ENCODE assay signal across 23 mouse cellular contexts in genomic region chr1:138500691-138501090, GRCm38 (mm10).
DNase-seq lines count a peak whose midpoint lies in the region; ATAC-seq lines count a peak whose summit lies in the region.
"Had no signal": no experiment of that assay in that cellular context is flagged by ENCODE, and none has a peak within 500 bp of the region (broad histone marks: within the 10 kb centered on the region; RNA-seq: fewer than 3 reads in every experiment).

No protein-coding gene starts in this region.

- H3K36me3 ChIP-seq in forebrain, embryonic 11.5 days (ENCODE audit: control insufficient read depth, insufficient read depth, low read length), result no peaks in the 10 kb centered on the region
- H3K36me3 ChIP-seq in forebrain, embryonic 16.5 days (ENCODE audit: control insufficient read depth, insufficient read depth), result no peaks in the 10 kb centered on the region
- no peaks in the 10 kb centered on the region for H3K36me3 ChIP-seq in hindbrain, embryonic 13.5 days
- no peaks in the 10 kb centered on the region for H3K36me3 ChIP-seq in midbrain, embryonic 13.5 days
- H3K36me3 ChIP-seq: limb, embryonic 13.5 days had no signal

- no peak for ATAC-seq in forebrain, embryonic 11.5 days (replicated peaks; ENCODE audit: low FRiP score)
- ATAC-seq in forebrain, embryonic 16.5 days, result no peak
- no peak for ATAC-seq in hindbrain, embryonic 13.5 days (ENCODE audit: low FRiP score)
- no peak for ATAC-seq in midbrain, embryonic 13.5 days
- no peak for ATAC-seq in monocyte, adult 5-6 weeks (replicated peaks; ENCODE audit: insufficient number of reproducible peaks, low FRiP score, low TSS enrichment, poor library complexity, severe bottlenecking)
- no peak for ATAC-seq in frontal cortex, adult (ENCODE audit: low TSS enrichment)
- ATAC-seq: CD4-positive, CD25-positive, alpha-beta regulatory T cell, adult 4 months; intestine, embryonic 16.5 days; Patski had no signal

- no peak for DNase-seq in forebrain, embryonic 11.5 days (ENCODE audit: low spot score)
- DNase-seq in urinary bladder, postnatal 14 days (ENCODE audit: low spot score), result no peak
- DNase-seq: adrenal gland, adult 8-10 months; cerebellum, adult 8-10 months; gastrocnemius, postnatal 10 days; heart, adult 2 months; heart, postnatal 4 days; layer of hippocampus, adult 9-11 months; liver, embryonic 13.5 days; lung, embryonic 14.5 days; right cerebral cortex, postnatal 14 days; thymus, postnatal 36 days had no signal

- H3K27ac ChIP-seq in forebrain, embryonic 11.5 days (ENCODE audit: low read depth, low read length), result peak overlapping the region; percentile 92
- no peak overlapping the region for H3K27ac ChIP-seq in forebrain, embryonic 16.5 days (ENCODE audit: low read length)
- 0 out of 2 replicates have a peak overlapping the region, but pooled peaks have one; percentile 14 for H3K27ac ChIP-seq in hindbrain, embryonic 13.5 days
- peak overlapping the region; percentile 97 for H3K27ac ChIP-seq in midbrain, embryonic 13.5 days
- H3K27ac ChIP-seq: heart, adult 2 months; heart, embryonic 15.5 days; limb, embryonic 13.5 days; liver, embryonic 13.5 days; macrophage had no signal

- no peak overlapping the region for H3K4me3 ChIP-seq in forebrain, embryonic 11.5 days (ENCODE audit: low read depth, low read length)
- no peak overlapping the region for H3K4me3 ChIP-seq in forebrain, embryonic 16.5 days (replicated peaks; ENCODE audit: low read length)
- no peak overlapping the region for H3K4me3 ChIP-seq in hindbrain, embryonic 13.5 days
- H3K4me3 ChIP-seq in midbrain, embryonic 13.5 days (replicated peaks), result no peak overlapping the region
- H3K4me3 ChIP-seq: heart, adult 2 months; heart, embryonic 15.5 days; limb, embryonic 13.5 days; liver, embryonic 13.5 days had no signal

- H3K4me1 ChIP-seq in forebrain, embryonic 11.5 days (replicated peaks; ENCODE audit: control insufficient read depth, insufficient read depth, low read length), result peaks cover 19% of the 10 kb centered on the region
- H3K4me1 ChIP-seq in forebrain, embryonic 16.5 days (replicated peaks; ENCODE audit: control insufficient read depth, insufficient read depth, low read length), result peaks cover 27% of the 10 kb centered on the region
- H3K4me1 ChIP-seq in hindbrain, embryonic 13.5 days (replicated peaks), result peaks cover 42% of the 10 kb centered on the region
- peaks cover 67% of the 10 kb centered on the region for H3K4me1 ChIP-seq in midbrain, embryonic 13.5 days (replicated peaks)
- H3K4me1 ChIP-seq: liver, embryonic 13.5 days had no signal

- H3K27me3 ChIP-seq in forebrain, embryonic 11.5 days (ENCODE audit: control insufficient read depth, insufficient read depth, low read length), result no peaks in the 10 kb centered on the region
- no peaks in the 10 kb centered on the region for H3K27me3 ChIP-seq in forebrain, embryonic 16.5 days (replicated peaks; ENCODE audit: control insufficient read depth, insufficient read depth, low read length)
- H3K27me3 ChIP-seq in hindbrain, embryonic 13.5 days, result no peaks in the 10 kb centered on the region; the same call in 1 of the 2 replicates
- H3K27me3 ChIP-seq in midbrain, embryonic 13.5 days, result no peaks in the 10 kb centered on the region
- H3K27me3 ChIP-seq: heart, embryonic 15.5 days; limb, embryonic 13.5 days; liver, embryonic 13.5 days; Patski had no signal

- WGBS in forebrain, embryonic 11.5 days, result 37% methylated on average over 6 of the region's 6 CpGs
- WGBS in forebrain, embryonic 16.5 days, result 7% methylated on average over 6 of the region's 6 CpGs
- WGBS in hindbrain, embryonic 13.5 days, result 22% methylated on average over 6 of the region's 6 CpGs
- 10% methylated on average over 6 of the region's 6 CpGs for WGBS in midbrain, embryonic 13.5 days

- no peak overlapping the region for H3K9ac ChIP-seq in forebrain, embryonic 11.5 days (ENCODE audit: low read length)
- H3K9ac ChIP-seq in forebrain, embryonic 16.5 days (replicated peaks; ENCODE audit: low read depth, low read length), result no peak overlapping the region
- H3K9ac ChIP-seq in hindbrain, embryonic 13.5 days, result no peak overlapping the region
- no peak overlapping the region for H3K9ac ChIP-seq in midbrain, embryonic 13.5 days (replicated peaks)
- H3K9ac ChIP-seq: heart, embryonic 15.5 days; limb, embryonic 13.5 days; liver, embryonic 13.5 days; lung, embryonic 14.5 days had no signal

- no peaks in the 10 kb centered on the region for H3K9me3 ChIP-seq in forebrain, embryonic 11.5 days (ENCODE audit: control insufficient read depth, low read length)
- H3K9me3 ChIP-seq in forebrain, embryonic 16.5 days (ENCODE audit: control insufficient read depth, low read length), result no peaks in the 10 kb centered on the region
- H3K9me3 ChIP-seq in hindbrain, embryonic 13.5 days, result no peaks in the 10 kb centered on the region
- H3K9me3 ChIP-seq in midbrain, embryonic 13.5 days, result no peaks in the 10 kb centered on the region
- H3K9me3 ChIP-seq: heart, embryonic 15.5 days; limb, embryonic 13.5 days; liver, embryonic 13.5 days had no signal

- H3K4me2 ChIP-seq in forebrain, embryonic 11.5 days (ENCODE audit: low read depth, low read length, severe bottlenecking), result no peak overlapping the region
- H3K4me2 ChIP-seq in forebrain, embryonic 16.5 days (ENCODE audit: low read length), result no peak overlapping the region
- H3K4me2 ChIP-seq in hindbrain, embryonic 13.5 days, result no peak overlapping the region; the same call in 1 of the 2 replicates
- no peak overlapping the region for H3K4me2 ChIP-seq in midbrain, embryonic 13.5 days (replicated peaks)
- H3K4me2 ChIP-seq: heart, embryonic 15.5 days; limb, embryonic 13.5 days; liver, embryonic 13.5 days; lung, embryonic 14.5 days had no signal
